Mouse (Mus musculus): ENCODE results near the gene Ube2j2.

Gene Ube2j2

GRCm38 (mm10) chr4:155943534-155944249, at the start of gene Ube2j2:
Gene Ube2j2 (plus strand): TSS chr4:155943831.
- peak; percentile 90 for DNase-seq (ENCODE audit: low spot score)

GRCm38 (mm10) chr4:155894311-155894881, 49.2 kb upstream of the Ube2j2 start:
- DNase-seq (ENCODE audit: low spot score) = no peak

GRCm38 (mm10) chr4:155895216-155895615, 48.4 kb upstream of the Ube2j2 start:
- peak; percentile 66 for DNase-seq (ENCODE audit: low spot score)

- no peak for DNase-seq (ENCODE audit: low spot score)
Observed at GRCm38 (mm10) chr4:155895826-155896225, 47.8 kb upstream of the Ube2j2 start.

- no peak for DNase-seq (ENCODE audit: low spot score)
Observed at GRCm38 (mm10) chr4:155896461-155896860, 47.2 kb upstream of the Ube2j2 start.

GRCm38 (mm10) chr4:155898318-155898717, 45.3 kb upstream of the Ube2j2 start:
- DNase-seq (ENCODE audit: low spot score) = no peak

- DNase-seq (ENCODE audit: low spot score) = no peak
Observed at GRCm38 (mm10) chr4:155899355-155899754, 44.3 kb upstream of the Ube2j2 start.

GRCm38 (mm10) chr4:155901205-155901604, 42.4 kb upstream of the Ube2j2 start:
- no peak for DNase-seq (ENCODE audit: low spot score)

- DNase-seq (ENCODE audit: low spot score) = no peak
Observed at GRCm38 (mm10) chr4:155903246-155903645, 40.4 kb upstream of the Ube2j2 start.

GRCm38 (mm10) chr4:155904318-155905102, 39.1 kb upstream of the Ube2j2 start:
- DNase-seq (ENCODE audit: low spot score) = peak; percentile 0

GRCm38 (mm10) chr4:155905634-155906033, 38.0 kb upstream of the Ube2j2 start:
- peak; percentile 0 for DNase-seq (ENCODE audit: low spot score)

GRCm38 (mm10) chr4:155906125-155906524, 37.5 kb upstream of the Ube2j2 start:
- no peak for DNase-seq (ENCODE audit: low spot score)

GRCm38 (mm10) chr4:155907003-155907402, 36.6 kb upstream of the Ube2j2 start:
- DNase-seq (ENCODE audit: low spot score) = no peak

- no peak for DNase-seq (ENCODE audit: low spot score)
Observed at GRCm38 (mm10) chr4:155908281-155908680, 35.4 kb upstream of the Ube2j2 start.

- DNase-seq (ENCODE audit: low spot score) = peak; percentile 0
Observed at GRCm38 (mm10) chr4:155908751-155909150, 34.9 kb upstream of the Ube2j2 start.

- DNase-seq (ENCODE audit: low spot score) = no peak
Observed at GRCm38 (mm10) chr4:155932031-155932430, 11.6 kb upstream of the Ube2j2 start.

- peak; percentile 34 for DNase-seq (ENCODE audit: low spot score)
Observed at GRCm38 (mm10) chr4:155943049-155943452, 580 bp upstream of the Ube2j2 start.

- DNase-seq (ENCODE audit: low spot score) = no peak
Observed at GRCm38 (mm10) chr4:155944271-155944670, 640 bp downstream of the Ube2j2 start.

GRCm38 (mm10) chr4:155947094-155947493, 3.5 kb downstream of the Ube2j2 start:
- no peak for DNase-seq (ENCODE audit: low spot score)

GRCm38 (mm10) chr4:155955491-155955890, 11.9 kb downstream of the Ube2j2 start:
- DNase-seq (ENCODE audit: low spot score) = no peak

- DNase-seq (ENCODE audit: low spot score) = peak; percentile 45
Observed at GRCm38 (mm10) chr4:155959275-155959674, 15.6 kb downstream of the Ube2j2 start.

- no peak for DNase-seq (ENCODE audit: low spot score)
Observed at GRCm38 (mm10) chr4:155962167-155962971, 18.7 kb downstream of the Ube2j2 start, which contains the start of gene C1qtnf12. Gene C1qtnf12 (plus strand): TSS chr4:155962318.

Measured in left cerebral cortex, adult 11 months (tissue).